Mouse (Mus musculus): ENCODE results near the gene Gm17949.

Gm17949 gene
- long read RNA-seq, experiment 1: 0 reads
- long read RNA-seq, experiment 2, partial matches to known transcripts: 0 of 3 reads
- long read RNA-seq, experiment 2, other reads (novel, unspliced or antisense): 3 of 3 reads

GRCm38 (mm10) chr17:57011236-57012141, at the start of gene Gm17949, which contains the start of gene Gtf2f1:
TSS of gene Gm17949 (plus strand) at chr17:57011469.
TSS of gene Gtf2f1 (minus strand) at chr17:57011288.
- intact Hi-C loops (cut with DNase I): no loop called here

GRCm38 (mm10) chr17:56961880-56962279, 49.4 kb upstream of the Gm17949 start:
- intact Hi-C loops (cut with DNase I): no loop called here

GRCm38 (mm10) chr17:56962642-56963405, 48.4 kb upstream of the Gm17949 start:
- intact Hi-C loops (cut with DNase I): no loop called here

DNA sequence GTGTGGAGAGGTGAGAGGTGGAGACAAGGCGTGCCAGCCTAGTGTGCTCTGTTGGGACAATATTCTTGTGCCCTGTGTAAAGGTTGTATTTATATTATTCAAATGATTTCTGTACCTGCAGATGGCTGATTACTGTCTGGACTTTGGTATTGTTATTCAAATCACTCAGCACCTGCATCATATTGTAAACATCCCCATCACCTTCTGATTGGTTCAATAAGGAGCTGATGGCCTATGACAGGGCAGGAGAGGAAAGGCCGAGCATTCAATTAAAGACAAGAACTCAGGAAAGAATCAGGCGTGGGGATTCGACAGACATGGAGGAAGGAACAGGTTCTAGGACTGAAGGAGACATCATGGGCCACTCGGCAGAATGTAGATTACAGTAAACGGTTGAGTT, 47.6 kb upstream of the Gm17949 start:
- intact Hi-C loops (cut with DNase I): no loop called here

GRCm38 (mm10) chr17:56969321-56969720, 41.9 kb upstream of the Gm17949 start:
- intact Hi-C loops (cut with DNase I): no loop called here

- intact Hi-C loops (cut with DNase I): no loop called here
Observed at GRCm38 (mm10) chr17:56970081-56970480, 41.2 kb upstream of the Gm17949 start.

DNA sequence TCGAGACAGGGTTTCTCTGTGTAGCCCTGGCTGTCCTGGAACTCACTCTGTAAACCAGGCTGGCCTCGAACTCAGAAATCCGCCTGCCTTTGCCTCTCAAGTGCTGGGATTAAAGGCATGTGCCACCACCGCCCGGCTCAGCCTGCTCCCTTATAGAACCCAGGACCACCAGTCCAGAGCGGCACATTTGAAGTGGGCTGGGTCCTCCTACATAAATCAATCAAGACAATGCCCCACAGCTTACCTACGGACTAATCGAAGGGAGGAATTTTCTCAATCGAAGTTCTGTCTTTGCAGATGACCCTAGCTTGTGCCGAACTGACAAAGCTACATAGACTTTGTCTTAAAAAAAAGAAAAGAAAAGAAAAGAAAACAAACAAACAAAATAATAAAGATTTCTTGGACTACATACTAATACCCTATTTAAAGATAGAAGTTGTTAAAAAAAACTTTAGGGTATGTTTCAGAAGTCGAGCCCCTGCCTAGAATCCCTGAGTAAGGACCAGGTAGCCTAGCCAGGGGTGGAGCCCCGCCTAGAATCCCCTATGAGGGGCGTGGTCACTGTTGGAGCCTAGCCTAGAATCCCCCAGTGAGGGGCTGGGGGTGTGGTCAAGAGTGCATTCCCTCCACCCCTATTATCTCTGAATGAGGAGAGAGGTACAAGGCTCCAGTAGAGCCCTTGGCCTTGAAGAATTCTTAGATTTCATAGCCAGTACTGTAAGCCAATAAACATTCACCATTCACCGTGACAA, 37.1 kb upstream of the Gm17949 start:
- intact Hi-C loops (cut with DNase I): no loop called here

GRCm38 (mm10) chr17:56974708-56975240, 36.5 kb upstream of the Gm17949 start:
- intact Hi-C loops (cut with DNase I): no loop called here

DNA sequence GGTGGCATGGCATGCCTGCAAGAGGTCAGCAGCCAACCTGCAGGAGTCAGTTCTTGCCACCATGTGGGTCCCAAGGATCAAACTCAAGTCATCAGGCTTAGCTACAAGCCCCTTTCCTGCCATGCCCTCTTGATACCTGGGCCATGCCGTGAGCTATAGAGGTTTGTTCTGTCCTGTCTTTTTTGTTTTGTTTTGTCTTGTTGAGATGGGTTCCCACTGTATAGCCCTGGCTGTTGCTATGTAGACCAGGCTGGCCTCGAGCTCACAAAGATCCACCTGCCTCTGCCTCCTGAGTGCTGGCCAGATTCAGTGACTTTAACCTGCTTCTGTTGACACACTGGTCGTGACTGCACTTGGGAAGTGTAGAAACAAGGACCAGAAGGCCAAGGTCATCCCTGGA, 35.9 kb upstream of the Gm17949 start:
- intact Hi-C loops (cut with DNase I): no loop called here

- intact Hi-C loops (cut with DNase I): no loop called here
Observed at GRCm38 (mm10) chr17:56976531-56977390, 34.5 kb upstream of the Gm17949 start.

DNA sequence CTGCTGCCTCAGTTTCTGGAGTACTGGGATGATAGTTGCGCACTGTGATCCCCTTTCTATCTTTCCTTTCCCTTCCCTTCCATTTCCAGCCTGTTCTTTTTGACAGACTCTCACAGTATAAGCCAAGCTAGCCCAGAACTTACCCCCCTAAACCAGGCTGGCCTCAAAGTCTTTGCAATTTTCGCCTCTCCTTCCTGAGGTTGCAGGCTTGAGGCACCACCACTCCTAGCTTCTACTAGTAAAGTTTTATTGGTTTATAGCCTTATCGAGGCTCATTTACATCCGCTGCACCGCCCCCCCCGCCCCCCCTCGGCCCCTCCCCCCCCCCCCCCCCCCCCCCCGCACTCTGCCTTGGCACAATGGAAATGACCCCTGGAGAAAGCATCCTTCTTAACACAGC, 31.7 kb upstream of the Gm17949 start:
- intact Hi-C loops (cut with DNase I): no loop called here

- intact Hi-C loops (cut with DNase I): no loop called here
Observed at GRCm38 (mm10) chr17:56981049-56981448, 30.2 kb upstream of the Gm17949 start.

DNA sequence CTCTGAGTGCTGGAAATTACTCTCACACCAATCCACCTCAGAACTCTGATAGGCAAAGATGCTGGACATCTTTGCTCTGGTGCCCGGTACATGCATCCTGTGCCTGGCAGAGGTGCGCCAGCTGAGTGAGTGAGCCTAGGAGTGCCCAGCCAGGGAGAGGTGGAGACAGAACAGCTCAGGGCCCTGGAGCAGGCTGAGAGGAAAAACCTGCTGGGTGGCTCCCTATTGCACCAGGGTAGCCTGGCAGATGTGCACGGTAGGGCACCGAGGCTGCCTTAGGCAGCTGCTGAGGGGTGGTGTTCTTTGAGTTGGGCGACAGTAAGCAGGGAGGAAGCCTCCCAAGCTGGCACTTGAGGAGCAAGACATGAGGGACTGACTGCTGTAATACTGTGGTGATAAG, 29.3 kb upstream of the Gm17949 start, which contains the start of gene Acer1:
TSS of gene Acer1 (minus strand) at position 114 of the 400 bp plus-strand sequence.
- intact Hi-C loops (cut with DNase I): no loop called here

DNA sequence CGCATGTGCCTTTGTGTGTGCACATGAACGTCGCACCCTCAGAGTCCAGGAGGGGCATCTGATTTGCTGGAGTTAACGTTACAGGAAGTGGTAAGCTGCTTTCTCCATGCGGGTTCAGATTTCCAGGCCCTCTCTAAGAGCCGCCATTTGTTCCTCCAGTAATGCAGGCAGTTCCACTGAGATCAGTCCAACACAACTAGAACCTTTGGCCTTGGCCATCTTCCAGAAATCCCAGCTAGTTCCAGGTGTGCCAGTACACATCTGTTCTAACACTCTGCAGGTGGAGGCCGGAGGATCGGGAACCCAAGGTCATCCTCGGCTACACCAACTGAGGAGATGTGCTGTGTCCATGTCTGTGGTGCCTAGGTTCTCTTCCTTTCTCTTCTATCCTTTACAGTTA, 26.4 kb upstream of the Gm17949 start:
- intact Hi-C loops (cut with DNase I): no loop called here

- intact Hi-C loops (cut with DNase I): no loop called here
Observed at GRCm38 (mm10) chr17:56985656-56986055, 25.6 kb upstream of the Gm17949 start.

DNA sequence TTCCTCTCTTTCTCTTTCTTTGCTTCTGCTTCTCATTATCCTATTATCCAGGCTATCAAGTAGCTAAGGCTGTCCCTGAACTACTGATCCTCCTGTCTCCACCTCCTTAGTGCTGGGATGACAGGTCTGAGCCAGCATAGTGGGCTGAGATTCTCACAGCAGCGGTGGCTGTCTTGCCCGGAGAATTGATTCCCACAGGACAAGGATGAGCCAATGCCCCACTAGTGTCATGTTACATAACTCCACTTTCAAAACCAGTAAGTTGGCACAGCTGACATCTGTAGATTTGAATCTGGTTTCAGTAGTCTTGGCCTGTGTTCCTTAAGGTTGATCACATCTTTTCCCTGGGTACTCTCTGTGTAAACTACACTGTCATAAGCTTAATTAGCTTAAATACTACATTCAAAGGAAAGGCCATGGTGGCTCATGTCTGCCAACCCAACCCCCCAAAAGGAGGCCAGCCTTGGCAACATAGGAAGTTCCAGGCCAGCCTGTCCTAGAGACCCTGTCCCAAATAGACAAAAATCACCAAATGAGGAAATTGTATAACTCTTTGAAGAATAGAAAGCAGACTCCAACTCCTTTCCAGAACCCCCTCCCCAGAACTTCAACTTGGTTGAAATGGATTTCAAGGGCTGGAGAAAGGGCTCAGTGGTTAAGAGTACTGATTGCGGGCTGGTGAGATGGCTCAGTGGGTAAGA, 25.0 kb upstream of the Gm17949 start:
- intact Hi-C loops (cut with DNase I): no loop called here

- intact Hi-C loops (cut with DNase I): no loop called here
Observed at GRCm38 (mm10) chr17:56988441-56988840, 22.8 kb upstream of the Gm17949 start.

DNA sequence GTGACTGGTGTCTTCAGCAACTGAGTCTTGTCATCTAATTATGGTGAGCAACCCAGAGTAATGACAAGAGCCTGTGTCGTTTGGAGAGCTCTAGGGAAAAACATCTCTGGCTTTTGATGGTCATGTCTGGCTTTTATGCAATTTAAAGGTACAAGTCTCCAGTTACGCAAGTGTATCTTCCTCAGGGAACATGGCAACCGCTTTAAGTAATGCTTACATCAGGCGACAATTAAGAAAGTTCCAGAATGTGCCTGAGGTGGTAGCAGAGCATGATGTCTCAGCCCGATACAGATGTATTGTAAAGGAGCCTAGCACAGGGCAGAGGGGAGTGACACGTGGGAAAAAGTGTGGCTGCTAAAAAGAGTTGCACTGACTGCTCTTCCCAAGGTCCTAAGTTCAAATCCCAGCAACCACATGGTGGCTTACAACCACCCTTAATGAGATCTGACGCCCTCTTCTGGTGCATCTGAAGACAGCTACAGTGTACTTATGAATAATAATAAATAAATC, 22.3 kb upstream of the Gm17949 start:
- intact Hi-C loops (cut with DNase I): no loop called here

- intact Hi-C loops (cut with DNase I): loop anchor here (10.0 kb wide), 1 partner anchor 345 kb away; no protein-coding TSS in a partner anchor
Observed at GRCm38 (mm10) chr17:56989467-56990114, 21.7 kb upstream of the Gm17949 start.

All from adrenal gland (tissue).